Mouse (Mus musculus) gastrocnemius, postnatal 10 days (tissue): ENCODE measurements at regions not wholly inside any gene's neighbourhood (a gene's known extent, or its start where the extent isn't known, plus 50 kb on each side); places are given as distances from the start of the nearest gene placed in this dataset.
"Not testable (repeated sequence)": the region's sequence is repeated elsewhere in the genome, so short reads cannot be mapped to it uniquely, and the experiment has no call there.

ENCODE experiments used
- DNase-seq: peaks from one replicate; pipeline ENCODE4 v3.0.0; 2021; ENCODE audit warnings: mixed read lengths

DNA sequence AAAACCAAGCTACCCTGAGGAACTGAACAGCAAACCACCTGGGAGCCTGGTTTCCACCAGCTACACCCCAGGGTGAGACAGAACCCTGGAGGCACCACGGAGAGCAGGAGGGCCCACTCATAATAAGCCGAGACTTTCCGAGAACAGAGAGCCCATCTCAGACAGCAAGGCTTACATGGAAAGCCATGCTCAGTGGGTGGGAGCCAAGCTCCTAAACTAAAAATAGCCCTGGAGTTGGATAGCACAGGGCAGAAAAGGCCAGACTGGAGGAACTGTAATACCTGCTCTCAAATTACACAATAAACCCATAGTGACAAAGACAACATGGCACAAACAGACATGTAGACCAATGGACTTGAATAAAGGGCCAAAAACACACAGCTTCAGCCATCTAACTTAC, 69.9 kb downstream of the Fbxo4 start:
- DNase-seq = peak; percentile 12

DNA sequence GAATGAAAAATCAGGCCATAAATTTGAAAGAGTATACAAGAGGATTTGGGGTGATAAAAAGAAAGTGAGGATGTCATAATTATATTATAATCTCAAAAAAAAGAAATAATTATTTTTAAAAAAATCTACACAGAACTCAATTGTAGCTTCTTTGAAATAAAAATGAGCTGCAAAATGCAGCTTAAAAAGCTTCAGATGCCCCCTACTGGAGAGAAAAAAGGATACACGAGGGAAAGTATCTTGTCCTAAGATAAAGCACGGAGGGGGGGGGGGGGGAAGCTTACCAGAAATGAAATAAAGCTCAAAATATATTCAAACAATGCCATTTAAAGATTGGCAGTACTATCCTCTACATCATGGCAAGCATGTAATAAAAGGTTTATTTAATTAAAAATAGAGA, 70.7 kb downstream of the Fbxo4 start:
- no peak for DNase-seq

DNA sequence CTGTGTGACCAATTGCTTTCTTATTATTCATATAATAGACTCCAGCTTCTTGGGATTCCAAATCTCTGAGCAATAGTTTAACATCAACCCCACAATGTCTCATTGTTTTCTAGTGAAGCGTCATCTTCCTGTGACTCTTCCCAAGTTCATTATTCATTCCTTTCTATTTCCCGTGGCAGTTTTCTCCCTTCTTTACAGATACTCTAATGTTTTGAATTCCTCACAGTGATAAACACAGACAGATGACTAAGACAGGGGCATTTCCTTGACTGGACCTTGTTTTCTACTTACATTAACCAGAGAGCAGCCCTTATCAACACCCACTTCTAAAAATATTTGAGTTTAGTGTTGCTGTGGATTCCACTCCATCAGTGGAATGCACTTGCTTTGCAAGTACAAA, 73.8 kb downstream of the Fbxo4 start:
- no peak for DNase-seq

DNA sequence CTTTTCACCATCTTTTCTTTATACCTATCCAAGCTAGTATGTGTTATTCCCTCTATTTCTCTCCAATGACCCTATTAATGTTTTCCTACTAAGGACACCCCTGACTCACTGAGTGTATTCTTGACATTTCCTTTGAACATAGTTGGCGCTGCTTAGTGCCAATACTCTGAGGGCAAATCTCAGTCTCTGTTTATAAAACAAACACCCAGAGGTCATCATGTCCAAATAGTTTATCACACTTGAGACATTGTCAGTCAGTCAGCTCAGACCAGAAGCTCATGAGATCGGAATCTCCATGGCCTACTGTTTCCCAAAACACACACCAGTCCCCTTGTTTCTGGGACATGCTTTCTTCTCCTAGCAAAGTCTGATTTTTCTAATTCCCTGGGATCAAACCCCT, 100.9 kb downstream of the Fbxo4 start:
- DNase-seq = no peak

DNA sequence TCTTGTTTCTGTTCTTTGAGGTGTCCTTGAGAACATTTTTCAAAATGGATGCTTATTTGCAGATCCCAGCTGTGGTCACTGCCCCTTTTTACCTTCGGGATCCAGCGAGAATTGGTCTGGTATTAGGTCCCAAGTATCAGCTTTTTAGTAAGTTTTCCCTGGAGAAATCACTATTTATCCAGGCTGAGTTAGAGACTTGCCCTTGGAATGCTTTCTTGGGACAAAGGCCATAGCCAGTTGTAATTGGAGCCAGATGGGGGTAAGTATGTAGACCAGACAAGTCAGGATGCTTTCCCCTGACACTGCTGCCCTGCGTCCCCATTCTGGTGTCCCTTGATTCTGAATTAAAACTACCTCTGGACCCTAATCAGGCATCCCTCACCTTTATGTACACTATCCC, 101.9 kb downstream of the Fbxo4 start:
- no peak for DNase-seq

DNA sequence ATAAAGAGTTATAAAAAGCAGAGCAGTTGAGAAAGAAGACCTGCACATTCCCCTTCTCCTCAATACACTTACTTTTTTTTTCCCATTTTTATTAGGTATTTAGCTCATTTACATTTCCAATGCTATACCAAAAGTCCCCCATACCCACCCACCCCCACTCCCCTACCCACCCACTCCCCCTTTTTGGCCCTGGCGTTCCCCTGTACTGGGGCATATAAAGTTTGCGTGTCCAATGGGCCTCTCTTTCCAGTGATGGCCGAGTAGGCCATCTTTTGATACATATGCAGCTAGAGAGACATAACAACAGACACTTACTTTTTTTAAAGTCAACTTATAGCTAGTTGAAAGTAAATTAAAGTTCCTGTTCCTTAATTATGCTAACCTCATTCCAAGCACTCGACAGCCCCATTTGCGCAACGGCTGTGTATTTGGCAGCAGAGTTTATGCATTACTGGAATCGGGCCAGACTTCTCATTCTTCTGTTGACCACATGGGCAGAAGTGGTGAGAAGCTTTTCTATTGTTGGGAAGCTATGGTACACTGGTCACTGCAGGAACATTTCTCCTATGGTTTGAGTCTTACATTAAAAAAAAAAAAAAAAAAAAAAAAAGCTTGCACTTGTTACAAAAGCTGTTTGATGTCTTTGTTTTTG, 104.0 kb downstream of the Fbxo4 start:
- DNase-seq = not testable (repeated sequence)

DNA sequence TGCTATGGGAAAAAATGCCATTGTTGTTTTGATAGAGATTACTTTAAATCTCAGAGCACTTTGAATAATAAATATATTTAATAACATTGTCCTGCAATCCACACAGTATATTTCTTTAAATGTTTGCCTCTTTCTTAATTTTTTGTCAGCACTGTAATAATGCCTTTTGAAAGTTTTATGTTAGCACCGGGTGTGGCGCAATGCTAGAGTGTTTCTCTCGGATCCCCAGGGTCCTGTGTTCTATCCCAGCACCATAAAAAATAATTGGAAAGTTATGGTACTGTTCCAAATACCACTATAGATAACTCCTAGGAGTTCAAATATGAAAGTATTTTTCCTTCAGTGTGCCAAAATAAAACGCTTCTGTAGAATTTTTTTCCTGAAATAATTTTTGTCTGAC, 147.6 kb downstream of the Fbxo4 start:
- no peak for DNase-seq

DNA sequence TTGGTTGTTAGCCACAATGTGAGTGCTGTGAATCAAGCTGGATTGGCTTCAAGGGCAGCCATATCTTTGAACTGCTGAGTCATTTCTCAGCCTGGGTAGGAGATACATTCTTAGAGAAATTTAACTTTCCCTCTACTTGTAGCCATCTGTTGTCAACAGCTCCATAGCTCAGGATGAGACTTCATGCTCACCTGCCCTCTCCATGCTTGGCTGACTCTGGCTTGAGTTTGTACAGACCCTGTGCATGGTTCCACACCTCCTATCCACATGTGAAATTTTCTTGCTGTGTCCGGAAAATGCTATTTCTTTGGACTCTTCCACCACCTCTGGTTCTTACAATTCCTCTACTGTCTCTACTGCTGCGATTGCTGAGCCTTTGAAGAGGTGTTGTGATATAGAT, 173.9 kb downstream of the Fbxo4 start:
- no peak for DNase-seq

DNA sequence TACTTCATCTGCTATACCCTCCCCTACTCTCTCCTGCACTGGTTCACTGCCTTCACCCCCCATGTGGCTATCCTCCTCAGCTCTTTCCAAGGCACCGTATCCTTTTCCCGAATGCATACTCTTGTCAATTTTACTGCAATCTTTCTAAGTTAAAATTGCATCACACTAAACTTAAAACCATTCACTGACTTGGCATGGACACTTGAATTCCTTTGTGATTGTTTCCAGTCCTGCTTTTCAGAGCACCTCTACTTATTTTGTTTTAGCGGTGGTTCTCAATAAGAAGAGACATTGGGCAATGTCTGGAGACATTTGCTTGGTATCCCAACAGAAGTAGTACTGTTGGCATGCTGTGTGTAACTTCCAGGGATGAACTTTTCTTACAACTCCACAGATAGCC, 192.6 kb upstream of the Ghr start:
- no peak for DNase-seq

DNA sequence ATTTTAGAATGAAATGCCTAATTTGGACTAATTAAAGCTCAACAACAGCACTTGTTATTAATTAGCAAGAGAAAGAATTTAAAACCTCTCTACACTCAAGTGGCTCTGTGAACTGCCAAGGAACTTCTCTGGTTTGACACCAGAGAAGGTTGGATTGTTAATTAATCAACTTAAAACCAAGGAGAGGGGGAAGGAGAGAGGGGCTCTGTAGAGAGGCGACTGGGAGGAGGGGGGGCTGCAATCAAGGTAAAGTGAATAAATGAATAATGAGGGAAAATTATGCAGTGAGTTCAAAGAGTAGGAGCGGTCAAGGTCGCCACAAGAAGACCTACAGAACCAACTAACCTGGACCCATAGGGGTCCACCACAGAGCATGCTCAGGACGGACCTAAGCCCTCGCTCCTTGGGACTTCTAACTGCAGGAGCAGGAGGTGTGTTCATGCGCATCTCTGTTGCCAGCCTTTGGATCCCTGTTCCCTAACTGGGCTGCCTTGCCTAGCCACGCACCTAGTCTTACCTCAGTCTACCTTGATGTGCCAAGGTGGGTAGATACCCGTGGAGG, 189.0 kb upstream of the Ghr start:
- DNase-seq = no peak

DNA sequence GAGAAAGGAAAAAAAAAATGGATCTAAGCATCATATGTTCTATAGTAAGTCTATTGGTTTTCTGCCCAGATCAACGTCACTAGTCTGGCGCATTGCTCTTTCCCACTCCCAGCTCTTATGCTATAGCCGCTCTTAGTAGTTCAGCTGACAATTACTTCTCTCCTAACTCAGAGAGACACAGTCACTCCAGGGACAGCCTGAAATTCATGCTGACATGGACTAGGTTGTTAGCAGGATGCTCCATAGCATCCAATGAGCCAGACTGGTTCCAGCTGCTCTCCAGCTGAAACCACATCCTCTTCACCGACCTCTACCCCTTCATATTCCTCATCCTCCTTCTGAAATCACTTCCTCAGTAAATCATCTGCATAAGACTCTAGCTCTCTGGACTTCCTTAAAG, 187.0 kb upstream of the Ghr start:
- no peak for DNase-seq

DNA sequence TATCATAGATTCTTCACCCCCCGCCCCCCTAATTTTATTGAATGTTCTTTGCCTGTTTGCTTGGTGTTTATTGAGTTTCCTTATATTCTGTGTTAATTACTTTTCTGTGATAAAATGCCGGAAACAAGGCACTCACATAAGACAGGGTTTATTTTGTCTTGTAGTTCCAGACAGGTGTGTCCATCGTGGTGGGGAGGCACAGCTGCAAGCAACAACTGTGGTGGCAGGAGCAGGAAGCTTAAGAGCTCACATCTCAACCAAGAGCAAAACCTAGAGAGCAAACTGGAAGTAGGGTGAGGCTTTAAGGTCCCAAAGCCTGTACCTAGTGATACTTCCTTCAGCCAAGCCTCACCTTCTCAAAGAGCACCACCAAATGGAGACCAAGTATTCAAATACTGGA, 181.4 kb upstream of the Ghr start:
- DNase-seq = no peak

DNA sequence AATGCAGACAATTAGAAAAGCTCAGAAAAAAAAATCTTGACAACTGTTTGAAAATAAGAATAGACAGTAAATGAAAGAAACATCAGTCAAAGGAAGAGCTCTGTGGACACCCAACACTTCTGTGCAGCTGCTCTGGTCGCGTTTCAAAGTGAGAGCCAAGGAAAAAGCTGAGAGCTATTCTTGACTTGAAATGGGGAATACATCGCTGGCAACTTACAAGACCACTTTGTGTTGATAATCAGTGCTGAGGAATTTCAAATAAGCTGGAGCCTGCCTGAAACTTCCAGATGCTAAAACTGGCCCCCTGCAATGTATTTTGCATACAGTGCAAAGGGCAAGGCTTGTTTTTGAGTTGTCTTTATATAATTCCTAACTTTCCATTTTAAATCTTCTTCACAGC, 177.1 kb upstream of the Ghr start:
- no peak for DNase-seq

DNA sequence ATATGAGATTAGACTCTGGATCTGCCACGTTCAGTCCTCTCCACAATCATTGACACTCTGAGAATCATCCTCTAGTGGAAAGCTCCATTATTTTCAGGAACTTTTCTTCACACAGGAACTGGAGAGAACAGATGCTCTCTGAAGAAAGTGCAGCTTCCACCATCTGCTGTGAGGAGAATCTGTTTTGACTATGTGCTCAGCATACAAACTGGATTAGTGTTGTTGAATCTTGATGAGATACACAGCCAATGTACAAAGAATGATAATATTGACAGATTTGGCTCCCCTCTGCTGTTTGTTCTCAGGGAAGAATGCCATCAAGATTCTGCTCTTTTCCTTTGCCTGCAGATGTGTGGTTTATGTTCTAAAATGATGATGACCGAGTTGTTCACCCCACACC, 172.3 kb upstream of the Ghr start:
- no peak for DNase-seq

DNA sequence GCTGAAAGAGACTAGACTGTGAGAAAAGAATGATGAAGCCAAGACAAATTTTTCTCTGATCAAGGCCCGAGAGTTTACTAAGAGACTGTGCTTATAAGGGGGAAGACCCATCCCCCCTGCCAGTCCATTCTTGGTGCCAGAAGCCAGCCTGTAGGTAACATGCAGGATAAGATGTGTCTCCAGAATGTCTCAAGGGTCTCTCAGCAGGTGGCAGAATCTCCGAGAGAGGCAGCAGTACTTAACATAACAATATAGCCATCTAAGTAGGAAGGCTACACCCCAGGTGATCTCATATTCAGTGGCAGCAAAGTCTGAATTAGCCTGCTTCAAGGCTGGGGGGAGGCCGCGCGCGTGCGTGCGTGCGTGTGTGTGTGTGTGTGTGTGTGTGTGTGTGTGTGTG, 164.8 kb upstream of the Ghr start:
- DNase-seq = not testable (repeated sequence)

DNA sequence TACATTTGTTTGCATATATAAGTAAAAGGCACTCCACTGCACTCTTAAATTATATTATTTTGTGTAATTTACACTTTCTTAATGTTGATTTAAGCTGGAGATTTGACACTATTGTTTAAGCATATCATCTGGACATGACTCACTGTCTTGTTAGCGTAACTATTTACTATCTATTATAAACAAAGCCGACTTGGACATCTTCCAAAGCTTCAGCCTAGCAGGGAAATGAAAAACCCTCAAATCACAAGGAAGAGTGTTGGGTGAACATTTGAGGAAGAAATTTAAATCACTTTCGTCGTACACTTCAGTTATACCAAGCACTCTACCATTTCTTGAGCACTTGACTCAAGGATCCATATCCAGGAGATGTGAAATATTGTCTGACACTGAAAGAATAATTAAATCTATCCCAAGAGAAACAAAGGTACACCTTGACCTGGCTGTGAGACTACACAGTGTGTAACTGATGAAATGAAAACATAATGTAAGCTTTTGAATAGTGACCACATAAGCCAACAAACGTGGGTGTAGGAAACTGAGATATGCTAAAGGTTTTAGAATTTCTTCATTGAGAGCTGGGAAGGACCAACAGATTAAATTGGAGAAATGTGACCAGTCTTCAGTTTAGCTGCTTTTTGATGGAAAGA, 160.0 kb upstream of the Ghr start:
- no peak for DNase-seq

DNA sequence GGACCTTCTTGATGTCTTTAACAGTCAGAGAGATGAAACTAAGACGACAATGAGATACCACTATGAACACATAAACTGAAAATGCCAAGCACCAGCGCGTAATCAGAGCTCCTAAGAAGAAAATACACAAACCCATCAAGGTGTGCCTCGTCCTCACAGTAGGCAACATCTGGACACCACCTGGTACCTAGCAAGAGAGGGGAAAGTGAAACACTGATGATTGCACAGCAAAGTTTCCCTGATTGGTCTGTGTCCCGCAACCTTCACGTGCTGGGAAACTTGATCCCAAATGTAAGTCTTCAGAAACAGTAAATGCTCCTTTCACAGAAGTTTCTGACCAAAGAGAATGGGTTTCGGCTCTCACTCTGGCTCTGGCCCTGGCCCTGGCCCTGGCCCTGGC, 158.9 kb upstream of the Ghr start:
- DNase-seq = no peak

DNA sequence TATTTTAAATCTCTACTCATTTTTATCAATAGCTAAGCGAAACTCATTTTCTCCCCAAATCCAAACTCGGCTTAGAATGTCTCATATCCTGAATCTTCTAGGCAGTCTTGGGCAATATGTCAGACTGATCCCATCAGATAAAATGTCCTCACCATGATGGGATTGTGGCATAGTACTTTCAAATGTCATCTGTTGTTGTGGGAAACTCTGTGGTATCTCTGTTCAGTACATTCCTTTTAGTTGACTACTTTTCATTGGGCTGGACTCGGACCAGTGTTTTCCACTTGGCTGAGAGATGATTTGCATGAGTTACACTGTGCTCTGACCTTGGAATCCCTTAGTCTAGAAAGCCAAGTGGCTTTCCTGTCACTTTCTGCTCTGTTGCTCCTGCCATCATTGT, 141.9 kb upstream of the Ghr start:
- no peak for DNase-seq

DNA sequence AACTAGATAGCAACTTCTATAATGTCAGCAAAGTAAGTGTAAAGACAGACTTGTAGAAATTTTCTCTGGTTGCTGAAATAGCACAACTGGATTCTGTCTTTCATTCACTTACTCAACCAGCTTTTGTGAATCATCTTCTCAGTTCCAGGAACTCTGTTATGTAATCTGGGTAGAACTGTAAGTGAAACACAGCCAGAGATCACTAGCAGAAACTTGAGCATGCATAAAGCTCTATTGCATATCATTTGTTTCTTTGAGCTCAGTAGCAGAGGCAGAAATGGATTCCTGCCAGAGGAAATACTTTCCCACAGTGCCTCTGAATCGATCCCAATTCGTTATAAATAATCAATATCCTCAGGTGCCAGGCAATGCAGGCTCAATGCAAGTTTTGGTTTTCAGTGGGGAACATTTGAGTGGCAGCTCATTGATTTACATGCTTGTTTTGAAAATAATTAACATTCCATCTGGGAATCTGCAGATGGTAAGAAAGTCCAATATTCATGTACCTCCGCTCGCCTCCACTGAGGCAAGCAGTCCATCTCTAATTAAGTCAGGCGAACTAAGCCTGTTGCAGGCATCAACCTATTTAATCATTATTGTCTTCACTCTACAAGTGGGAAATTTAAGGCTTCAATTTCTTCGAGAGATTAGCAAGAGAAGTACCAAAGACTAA, 137.5 kb upstream of the Ghr start:
- DNase-seq = no peak

DNA sequence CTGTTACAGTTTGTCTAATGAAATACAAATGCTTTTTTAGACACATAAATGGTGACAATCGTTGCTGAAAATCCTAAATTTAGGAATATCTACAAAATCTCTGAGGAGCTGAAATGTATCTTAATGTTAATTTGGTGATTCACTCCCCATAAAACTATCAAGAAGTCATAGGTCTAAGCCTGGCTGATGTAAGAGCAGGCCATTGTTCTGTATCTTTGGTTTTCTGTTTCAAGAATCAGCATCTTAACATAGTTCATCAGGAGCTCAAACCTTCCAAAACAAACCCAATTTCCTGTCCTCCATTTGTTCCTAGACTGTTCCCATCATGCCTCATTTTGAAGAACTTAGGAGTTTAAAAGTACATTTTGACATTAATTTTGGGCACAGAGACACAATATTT, 128.5 kb upstream of the Ghr start:
- DNase-seq = no peak

DNA sequence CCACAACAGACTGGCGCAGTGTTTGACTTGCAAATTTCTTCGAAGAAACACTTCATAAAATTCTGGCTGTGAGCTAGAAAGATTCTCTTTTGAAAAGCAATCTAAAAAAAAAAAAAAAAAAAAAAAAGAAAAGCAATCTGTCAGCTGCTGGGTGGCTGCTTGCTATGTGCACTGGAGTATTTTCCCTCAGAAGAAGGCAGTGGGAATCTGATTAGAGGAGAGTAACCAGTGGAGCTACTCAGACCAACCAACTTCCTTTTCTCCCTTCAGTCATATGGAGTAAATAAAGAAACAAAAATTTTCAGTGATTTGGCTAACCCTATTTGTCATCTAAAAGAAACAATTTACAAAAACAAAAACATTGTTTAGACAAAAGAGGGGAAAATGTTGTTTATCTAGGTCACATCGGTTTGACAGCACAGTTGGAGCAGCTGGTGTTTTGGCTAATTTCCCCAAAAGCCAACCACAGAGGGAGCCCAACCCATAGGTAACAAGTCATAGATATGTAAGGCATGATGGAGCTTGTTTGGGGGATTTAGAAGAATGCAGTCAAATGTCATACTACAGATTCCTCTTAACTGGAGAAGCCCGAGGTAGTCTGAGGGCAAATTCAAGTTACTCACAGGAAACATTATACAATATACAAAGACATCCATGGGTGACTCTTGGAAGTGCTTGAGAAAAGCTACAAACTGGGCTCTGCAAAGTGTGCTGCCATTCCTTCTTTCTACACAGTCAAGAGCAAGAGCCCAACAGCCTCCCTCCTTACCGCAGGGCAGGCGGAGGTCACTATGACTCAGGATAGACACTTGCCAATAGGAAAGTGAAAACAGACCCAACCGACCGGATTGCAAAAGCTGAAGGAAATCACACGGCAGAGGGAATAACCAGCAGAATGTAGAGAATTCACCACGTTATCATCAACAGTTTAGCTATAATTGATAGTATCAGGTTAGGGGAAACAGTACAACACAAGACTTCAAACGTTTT, 124.1 kb upstream of the Ghr start:
- DNase-seq = peak; percentile 14

DNA sequence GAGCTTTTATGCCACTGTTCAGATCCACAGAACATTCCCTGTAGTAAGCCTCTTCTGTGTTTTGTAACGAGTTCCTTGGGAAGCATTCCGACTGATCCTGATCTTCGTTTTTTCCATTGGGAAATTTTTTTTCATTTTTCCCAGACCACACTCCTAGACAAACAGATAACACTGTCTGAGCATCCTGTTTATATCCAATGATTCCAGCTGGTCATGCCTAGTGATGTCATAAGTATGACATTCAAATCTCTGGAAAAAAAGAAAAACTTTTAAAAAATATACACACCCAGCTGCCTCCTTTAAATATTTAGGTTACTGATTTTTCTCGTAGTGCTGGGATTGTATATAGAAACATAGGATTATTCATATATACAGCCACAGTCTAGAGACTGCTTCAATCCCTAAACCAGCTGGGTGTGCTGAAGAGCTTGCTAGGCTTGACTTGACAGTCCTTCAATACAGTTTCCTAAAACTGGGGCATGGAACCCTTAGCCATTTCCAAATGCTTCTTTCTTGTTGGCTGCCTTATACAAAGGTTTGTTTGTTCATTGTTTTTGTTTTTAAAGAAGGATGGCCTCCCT, 116.0 kb upstream of the Ghr start:
- DNase-seq = no peak
